Mouse (Mus musculus) cerebellum, postnatal 36 days (tissue): ENCODE measurements around the gene Eno3.

Experiments used
- DNase-seq, 2 experiments: peaks; one replicate each; pipeline ENCODE4 v3.0.0; 2021 to 2022; ENCODE audit warnings: mixed read lengths in 2 of 2

Eno3 gene

DNA sequence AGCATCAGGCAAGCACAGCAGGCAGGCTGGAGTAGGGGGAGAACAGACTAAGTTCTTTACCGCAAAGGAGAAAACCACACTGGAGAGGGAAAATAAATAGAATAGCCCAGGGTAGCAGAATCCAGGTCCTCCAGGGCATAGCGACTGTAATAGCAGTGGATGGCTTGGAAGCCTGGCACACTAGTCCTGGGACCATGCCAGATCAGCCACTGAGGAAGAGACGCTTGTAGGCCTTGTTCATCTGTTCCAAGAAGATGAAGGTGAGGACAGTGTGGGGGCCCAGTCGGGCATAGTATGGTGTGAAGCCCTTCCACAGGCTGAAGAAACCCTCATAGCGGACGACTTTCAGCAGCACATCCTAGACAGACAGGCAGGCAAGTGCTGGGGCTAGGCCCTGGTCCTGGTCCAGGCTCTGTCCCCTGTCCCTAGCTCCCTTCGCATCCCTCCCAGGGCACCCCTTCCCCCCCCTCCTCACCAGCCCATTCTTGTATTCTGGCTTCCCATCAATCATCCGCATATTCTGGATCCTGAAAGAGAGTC, 12.4 kb upstream of the Eno3 start:
- no peak for DNase-seq

DNA sequence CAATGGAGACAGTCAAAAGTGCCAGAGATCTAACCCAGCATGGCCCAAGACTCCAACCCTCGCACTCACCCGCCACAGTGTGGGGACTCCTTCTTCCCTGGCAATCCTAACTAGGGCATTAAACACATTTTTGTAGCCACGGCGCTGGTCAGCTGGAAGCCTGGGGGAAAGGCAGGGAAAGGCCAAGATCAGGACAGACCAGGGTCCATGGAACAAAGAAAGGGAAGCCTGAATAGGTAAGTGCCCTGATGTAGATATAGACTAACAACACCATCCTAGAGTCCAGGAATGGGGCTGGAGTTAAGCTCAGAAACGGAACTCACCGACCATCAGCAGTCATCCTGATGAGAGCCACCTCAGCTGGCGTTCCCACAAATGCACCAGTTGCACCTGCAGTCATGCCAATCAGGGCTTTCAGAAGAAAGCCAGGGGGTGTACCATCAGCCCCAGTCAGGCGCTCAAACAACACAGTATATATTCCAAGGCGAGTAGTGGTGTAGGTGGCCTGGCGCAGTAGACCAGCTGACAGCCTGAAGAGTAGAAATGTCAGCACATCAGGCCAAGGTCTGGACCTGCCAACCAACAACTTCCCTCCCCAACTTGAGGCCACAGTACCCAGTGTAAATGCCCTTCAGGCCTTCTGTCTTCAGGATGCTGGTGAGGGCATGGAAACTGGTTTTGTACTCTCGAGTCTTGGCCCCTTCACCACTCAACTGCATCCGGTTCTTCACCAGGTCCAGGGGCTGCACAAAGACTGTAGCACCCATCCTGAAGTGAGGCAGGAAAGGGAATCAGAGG, 11.3 kb upstream of the Eno3 start:
- no peak for DNase-seq

DNA sequence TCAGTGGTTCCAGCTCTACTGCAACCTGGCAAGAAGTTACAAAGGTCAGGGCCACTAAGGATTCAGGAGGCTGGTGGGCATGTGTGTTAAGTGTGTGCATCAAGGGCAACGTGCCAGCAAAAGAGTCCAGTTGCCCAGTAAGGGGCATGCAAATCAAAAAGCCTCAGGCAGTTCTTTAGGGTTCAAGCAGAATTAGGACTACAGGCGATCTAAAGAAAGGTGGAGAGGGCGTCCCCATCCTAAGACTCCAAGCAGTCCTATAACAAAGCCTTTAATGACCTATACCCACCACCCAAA, 10.8 kb upstream of the Eno3 start:
- no peak for DNase-seq

DNA sequence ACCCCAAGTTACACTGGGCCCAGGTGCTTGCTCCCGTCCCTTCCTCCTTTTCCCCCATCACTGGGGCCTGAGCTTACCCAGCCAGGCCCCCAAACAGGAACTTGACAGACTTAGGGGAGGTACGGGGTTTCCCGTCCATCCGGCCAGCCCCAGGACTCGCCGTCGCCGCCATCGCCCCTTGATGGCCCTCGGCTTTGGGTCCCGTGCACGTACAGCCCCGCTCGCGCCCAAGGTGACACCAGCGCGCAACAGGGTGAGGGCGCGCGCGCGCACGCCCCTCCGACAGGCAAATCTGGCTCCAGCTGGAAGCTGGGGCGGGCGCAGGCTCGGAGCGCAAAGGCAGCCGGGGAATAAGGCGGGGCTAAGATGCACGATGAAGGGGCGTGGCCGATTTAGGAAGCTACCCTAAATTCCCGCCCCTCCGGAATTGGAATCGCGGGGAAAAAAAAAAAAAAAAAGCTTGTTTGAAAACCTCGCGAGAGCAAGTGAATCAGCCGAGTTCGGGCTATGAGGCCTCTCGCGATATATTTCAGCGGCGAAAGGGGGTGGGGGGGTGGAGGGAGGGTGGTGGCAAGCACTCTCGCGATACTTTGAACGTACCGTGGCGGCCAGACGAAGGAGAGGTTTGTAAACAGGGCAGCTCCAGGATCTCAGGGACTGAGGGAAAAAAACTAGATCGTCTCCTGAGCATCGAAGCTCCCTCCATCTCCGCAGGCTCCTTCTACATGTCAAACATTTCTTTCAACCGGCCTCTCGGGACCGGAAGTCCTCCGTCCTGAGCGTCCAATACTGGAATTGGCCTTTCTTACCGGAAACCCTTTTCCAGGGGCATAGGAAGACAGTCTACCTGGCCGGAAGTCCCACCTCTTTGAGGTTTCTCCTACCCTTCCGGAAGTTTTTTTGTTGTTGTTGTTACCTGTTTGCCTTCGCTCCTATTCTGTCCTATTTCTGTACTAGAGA, 10.0 kb upstream of the Eno3 start, which contains the start of the genes Rnf167 and Slc25a11:
Gene Rnf167, plus strand, starts transcription at position 545 of the 960 bp plus-strand sequence.
Gene Slc25a11, minus strand, starts transcription at position 789 of the 960 bp plus-strand sequence.
- peak; percentile 96 for DNase-seq

DNA sequence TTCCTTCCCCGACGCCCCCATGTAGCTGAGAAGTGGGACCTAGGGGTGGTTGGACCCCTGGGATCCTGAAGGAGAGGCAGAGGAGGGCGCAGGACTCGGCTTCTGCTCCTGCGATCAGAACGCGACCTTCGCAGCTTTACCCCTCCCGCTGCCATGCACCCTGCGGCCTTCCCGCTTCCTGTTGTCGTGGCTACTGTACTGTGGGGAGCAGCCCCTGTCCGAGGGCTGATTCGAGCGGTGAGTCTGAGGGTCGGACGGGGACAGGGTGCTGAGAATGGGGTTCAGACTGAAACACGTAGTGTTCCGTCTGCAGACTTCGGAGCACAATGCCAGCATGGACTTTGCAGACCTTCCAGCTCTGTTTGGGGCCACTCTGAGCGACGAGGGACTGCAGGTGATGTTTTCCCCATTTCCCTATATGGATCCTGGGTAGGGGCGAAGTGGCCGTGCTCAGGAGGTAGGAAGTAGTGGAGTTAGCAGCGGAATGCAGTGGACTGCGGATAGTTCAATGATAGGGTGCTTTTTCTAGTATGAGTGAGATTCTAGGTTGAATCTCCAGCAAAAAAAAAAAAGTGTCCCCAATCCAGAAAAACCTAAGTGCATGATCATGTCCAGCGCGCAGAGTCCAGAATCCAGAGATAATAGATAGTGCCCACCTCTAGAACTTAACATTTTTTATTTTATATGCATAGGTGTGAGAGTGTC, 9.1 kb upstream of the Eno3 start:
- DNase-seq: peak in 1 of 2 experiments; percentile 28

DNA sequence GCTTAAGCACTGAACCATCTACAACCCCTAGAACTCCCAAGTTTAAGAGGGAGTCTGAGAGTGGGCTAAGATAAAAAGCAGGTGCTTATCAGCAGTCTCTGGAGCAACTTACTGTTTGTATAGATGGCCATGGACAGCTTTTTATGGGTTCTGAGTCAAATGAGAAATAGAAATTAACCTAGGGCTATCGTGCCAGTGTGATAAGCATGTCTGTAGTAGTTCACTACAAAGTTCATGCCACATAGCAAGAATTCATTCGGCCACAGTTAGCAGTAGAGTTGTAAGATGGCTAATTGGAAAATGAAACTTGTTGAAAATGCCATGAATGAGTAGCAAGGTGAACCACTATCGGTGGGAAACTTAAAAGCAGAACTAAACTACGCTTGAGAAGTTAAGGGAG, 8.5 kb upstream of the Eno3 start:
- no peak for DNase-seq

DNA sequence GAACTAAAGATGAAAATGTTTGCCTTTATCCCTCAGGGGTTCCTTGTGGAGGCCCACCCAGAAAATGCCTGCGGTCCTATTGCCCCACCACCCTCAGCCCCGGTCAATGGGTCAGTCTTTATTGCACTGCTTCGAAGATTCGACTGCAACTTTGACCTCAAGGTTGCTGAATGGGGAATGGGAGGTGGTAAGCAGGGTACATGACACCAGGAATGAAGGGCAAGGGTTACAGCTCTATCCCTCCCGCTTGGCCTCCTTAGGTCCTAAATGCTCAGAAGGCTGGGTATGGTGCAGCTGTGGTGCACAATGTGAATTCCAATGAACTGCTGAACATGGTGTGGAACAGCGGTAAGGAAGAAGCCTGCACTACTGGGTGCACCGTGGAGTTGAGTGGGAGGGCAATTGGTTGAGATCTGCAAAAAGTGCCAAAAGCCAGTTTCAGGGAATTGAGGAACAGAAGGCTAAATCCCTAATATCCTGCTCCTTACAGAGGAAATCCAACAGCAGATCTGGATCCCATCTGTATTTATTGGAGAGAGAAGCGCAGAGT, 7.7 kb upstream of the Eno3 start:
- DNase-seq: no peak

DNA sequence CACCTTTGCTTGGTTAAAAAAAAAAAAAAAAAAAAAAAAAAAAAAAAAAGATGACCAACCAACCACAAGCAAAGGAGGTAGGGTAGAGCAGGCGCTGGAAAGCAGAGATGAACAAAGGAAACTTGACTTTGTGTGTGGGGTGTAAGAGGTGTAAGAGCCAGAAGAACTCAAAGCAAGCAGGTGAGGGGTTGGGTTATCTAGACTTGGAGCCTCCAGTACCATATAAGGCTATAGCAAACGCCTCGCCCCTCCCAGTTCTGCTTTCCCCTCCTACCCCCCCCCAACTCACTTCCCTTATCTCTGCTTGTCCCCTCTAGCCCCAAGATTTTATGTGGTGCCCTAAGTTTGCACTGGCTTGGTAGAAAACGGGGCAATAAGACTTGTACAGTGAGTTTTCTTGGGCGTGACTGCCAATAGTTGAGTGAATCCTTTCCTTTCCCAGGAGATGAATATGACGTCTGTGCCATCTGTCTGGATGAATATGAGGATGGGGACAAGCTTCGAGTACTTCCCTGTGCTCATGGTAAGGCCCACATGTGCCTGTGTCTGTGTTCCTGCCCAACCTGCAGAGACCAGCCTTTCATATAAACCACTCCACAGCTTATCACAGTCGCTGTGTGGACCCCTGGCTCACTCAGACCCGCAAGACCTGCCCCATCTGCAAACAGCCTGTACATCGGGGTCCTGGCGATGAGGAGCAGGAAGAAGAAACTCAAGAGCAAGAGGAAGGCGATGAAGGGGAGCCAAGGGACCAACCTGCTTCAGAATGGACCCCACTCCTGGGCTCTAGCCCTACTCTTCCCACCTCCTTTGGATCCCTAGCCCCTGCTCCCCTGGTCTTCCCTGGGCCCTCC, 6.5 kb upstream of the Eno3 start:
- DNase-seq: no peak

DNA sequence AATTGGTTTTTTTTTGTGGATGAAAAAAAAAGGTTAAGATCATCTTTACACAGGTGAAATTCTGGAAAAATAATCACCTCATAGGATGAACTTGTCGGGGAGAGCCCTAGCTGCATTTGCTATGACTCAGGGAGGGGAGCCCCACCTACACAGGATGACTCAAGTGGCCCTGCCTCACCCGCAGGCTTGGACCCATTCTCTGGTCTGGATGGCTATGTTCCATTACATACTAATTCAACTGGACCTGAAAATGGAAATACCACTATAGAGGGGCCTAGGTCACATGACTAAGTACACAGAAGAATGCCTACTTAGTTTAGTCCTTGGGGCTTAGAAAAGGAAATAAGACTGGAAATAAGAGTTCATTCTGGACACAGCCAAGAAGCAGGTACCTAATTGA, 5.6 kb upstream of the Eno3 start:
- DNase-seq: no peak

DNA sequence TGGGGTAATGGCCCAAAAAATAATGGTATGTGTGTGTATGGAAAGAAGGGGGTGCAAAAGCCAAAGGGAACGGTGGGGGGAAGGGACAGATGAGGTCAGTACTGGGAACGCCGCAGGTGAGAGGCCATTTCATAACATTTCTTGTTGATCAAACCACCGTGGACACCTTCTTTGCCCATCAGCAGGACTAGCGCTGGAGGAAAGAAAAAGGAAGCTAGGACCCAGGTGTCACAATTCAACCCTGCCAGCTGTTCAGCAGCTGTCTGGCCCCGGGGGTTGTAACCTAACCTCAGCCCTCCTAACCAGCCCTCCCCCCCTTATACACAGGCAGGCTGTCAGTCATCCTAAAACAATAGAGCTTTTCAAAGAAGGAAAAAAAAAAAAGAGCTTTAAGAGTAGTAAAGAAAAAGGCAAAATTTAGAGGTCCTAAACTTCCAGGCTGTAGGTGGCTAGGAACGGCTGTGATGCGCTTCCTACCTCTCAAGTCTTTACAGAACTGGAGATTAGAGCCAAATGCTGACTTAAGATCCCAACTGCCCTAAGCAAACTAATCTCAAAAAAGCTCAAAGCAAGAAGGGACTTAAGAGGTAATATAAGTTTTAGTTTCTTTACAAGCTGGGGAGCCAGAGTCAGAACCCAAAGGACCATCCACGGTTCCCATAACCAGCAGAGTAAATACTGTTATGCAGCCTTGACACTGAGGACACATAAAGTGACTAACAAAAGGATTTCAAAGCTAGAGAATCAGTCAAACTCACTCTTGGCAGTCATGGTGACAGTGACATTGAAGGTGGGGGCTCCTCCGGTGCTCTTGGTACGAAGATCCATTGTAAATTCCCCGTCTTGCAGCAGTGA, 4.7 kb upstream of the Eno3 start:
- no peak for DNase-seq

DNA sequence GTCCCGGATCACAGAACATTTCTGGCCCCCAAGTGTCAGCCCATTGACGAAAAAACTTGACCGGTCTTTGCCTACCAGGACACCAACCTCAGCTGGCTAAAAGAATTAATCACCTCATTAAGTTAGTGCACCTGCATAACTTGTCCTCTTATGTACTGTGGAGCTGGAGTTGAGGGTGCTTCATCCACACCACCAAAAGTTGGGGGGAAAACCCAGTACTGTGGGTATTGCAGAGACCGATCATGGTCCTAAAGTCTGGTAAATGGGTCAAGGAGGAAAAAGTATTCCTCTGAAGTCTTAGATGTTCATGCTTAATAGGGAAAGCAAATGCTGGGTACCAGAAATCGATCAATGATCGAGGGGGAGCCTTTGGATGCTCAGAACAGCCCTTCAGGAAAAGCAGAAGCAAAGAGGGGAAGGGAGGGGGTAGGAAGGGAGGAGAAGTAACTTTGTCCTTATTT, 4.1 kb upstream of the Eno3 start:
- DNase-seq: no peak

DNA sequence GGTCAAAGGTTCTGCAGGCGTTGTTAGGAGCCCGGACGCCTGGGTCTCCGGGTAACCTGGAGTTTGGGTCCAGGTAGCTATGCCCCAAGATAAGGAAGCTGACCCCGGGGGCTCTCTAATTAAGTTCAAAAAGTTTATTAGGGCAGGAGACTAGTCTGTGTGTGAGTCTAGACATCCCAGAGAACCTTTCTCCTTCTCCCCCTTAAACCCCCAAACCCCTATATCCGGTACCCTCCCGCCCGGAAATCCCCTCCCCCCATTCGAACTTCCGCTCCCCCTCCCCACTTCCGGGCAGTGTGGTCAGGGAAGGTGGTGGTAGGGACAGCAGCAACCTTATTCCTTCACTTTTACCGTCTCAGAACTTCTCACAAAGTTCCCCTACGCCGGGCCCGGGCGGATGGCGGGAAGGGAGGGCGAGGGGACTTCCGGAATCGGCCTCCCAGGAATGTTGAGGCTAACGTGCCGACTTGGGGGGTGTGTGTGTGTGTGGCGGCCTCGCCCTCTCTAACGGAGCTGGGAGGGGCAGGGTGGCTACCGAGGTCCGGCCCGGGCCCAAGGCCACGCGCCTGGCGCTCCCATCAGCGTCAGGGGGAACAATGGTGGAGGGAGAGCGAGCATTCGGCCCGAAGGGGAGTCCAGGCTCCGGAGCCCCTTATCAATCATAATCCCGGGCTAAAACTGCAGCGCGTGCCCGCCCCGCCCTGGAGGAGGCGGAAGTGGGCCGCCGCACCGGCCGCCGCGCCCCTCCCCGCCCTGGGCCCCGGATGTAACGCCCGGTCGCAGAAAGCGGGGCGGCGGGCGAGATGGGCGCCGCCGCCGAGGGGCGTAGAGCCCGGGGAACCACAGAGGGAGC, 3.4 kb upstream of the Eno3 start:
- peak; percentile 60 to 71 for DNase-seq

DNA sequence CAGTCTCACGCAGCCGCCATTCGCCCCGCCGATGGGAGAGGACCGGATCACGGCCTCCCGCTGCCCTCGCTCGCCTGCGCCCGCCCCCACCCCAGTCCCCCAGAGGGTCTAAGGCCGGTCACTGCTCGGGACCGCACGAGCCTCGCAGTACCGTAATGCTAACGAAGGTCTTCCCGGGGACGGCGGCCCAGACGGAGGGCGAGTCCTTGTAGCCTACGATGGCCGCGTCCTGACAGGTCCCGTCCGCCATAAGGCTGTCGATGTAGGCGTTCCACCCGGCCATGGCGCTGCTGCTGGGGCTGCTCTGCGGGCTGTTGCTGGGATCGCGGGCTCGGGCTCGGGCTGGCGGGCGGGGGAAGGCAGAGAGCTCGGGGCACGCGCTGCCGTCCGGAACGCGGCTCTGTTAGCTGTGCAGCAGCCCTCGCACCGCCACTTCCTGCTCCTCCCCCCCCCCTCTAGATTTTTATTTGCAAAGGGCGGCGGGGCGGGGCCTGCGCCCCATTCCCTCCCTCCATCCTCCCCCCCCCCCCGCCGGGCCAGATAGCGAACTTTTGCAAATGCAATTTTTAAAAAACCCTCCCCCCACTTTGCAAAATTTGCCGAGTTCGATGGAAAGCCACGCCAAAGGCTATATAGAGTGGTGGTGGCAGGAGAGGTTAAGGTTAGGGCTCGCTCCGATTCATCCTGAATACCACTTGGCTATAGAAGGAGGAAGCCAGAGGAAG, 2.6 kb upstream of the Eno3 start, which contains the start of gene Pfn1:
Gene Pfn1, minus strand, starts transcription at position 447 of the 725 bp plus-strand sequence.
- DNase-seq: peak; percentile 71 to 80

DNA sequence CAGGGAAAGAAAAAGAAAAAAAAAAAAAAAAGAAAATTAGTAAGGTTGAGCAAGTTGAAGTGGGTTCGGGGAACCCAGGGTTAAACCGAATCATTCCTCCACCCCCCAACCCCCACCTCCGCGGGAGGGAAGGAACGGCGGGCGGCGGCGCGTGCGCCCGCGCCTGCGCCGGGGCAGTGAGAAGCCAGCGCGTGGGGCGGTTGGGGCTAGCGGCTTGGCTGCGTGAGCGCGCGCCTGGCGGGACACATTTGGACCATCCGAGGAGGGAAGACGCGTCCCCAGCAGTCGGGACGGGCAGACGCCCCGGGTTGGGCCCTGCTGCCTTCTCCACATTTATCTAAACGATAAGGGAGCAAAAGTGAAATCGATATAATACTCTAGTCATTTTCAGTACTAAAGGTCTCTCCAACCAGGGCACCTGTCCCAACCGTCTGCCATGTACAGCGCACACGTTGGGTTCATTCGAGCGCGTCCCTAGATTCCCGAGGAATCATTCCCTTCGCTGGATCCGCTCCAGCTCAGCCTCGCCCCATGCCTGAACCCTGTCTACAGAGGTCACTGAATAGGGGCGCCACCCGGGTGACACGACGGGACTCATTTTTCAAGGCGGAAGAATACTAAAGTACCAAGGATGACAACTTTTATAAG, 2.0 kb upstream of the Eno3 start:
- peak; percentile 81 to 87 for DNase-seq

DNA sequence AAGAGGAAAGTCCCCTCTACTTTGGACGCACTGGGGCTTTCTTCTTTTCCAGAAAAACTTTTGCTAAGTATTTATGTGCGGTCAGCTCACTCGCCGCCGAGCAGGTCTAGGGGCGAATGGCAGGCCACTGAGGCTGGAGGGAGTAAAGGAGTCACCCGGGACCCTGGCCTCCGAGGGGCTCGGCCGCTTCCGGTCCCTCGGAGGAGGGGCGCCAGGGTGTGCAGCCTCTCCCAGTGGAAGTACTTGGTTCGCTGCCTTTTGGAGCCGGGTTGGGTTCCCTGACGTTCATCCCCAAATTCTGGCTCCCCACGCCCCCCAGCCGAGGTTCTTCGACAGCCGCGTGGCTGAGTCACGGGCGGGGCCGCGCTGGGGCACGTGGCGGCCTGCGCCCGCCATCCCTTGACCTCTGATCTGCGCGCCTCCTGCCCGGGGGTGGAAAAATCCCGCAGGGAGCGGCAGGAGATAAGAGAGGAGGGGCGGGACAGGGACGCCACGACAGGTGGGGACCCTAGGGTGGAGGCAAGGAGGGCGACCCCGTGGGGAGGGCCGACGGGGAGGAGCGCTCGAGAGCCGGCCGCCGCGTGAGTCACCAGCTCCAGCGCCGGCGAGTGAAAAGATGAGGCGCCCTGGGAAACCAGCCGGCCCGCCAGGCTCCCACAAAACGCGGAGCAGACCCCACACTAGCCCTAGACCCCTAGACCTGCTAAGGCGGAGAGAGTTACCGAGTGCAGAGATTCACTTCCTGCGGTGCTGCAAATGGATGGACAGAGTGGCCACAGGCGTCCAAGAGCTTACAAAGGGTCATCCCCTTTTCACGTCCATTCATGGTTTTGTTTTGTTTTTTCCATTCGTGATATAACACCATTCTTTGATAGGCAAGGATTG, 1.2 kb upstream of the Eno3 start:
- peak in 1 of 2 experiments; percentile 36 for DNase-seq

DNA sequence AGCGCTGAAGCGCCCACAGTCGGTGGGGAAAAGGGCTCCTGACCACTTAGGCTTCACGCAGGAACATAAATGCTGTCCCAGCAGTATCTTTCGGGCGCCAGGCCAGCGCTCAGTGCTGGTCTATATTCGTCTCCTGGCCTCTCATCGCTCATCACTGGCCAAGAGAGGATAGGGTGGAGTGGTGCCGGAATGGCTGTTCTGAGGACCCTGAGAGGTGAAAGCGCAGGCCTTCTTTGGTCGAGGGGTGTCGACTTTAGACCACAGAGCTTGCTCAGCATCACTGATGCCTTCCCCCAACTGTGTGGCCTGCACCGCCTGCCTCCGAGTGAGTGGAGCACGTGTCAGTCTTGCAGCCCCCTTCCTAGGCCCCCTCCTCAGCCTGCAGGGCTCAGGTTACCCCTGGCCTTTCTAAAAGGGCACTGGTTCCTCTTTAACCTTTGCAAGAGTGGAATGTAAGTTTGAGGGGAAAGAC, 510 bp upstream of the Eno3 start:
- DNase-seq: peak; percentile 46 to 52

DNA sequence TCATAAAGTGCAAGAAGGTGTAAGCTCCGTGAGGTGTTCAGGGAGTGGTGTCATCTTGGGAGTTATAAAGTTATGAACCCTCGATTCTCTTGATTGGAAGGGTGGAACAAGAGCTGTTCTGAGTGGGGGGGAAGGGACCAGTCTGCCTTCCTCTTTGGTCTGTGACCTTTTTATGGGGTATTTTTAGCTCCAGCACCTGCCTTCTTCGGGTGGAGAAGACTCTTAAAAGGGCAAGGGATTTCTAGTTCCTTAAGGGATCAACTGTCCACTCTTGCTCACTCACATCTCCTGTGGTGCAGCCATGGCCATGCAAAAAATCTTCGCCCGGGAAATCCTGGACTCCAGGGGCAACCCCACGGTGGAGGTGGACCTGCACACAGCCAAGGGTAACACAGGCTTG, 571 bp downstream of the Eno3 start:
- DNase-seq: no peak
